In genomic region chr6:120531020-120531965, GRCm38 (mm10) we compare ENCODE assay signal across 8 mouse cellular contexts. TPM values are rescaled to one million over a fixed set of nuclear protein-coding genes. Genes with fewer than 3 reads are reported as not detected.
DNase-seq lines count a peak whose midpoint lies in the region; ATAC-seq and TF ChIP-seq lines count a peak whose summit lies in the region.

TSS of gene Hdhd5 (minus strand) at chr6:120531319.

- H3K9ac ChIP-seq in kidney, embryonic 15.5 days: peak within 1 kb of the TSS; percentile 82

- H3K4me2 ChIP-seq in kidney, embryonic 15.5 days: peak within 1 kb of the TSS; percentile 76

- H3K27ac ChIP-seq in bone marrow macrophage, adult 2 months (ENCODE audit: insufficient read depth, low read depth, low read length): peak within 1 kb of the TSS; percentile 28; the same call in 1 of the 2 replicates
- H3K27ac ChIP-seq in embryonic fibroblast, embryonic 13.5 days (ENCODE audit: insufficient read depth, low read length): no peak within 1 kb of the TSS
- peak within 1 kb of the TSS; percentile 94 for H3K27ac ChIP-seq in heart, embryonic 10.5 days
- H3K27ac ChIP-seq in kidney, embryonic 15.5 days: peak within 1 kb of the TSS; percentile 59; the same call in 1 of the 2 replicates

- no peaks in the 10 kb centered on the region for H3K27me3 ChIP-seq in heart, embryonic 10.5 days (ENCODE audit: insufficient read depth, poor library complexity, severe bottlenecking)
- 0 out of 2 replicates have a peak, but pooled peaks cover 3% of the 10 kb centered on the region for H3K27me3 ChIP-seq in kidney, embryonic 15.5 days

- DNase-seq in A20 (ENCODE audit: low read depth, low spot score) (peak; percentile 95), liver (peak; percentile 93)
- peak; percentile 97 for DNase-seq in heart, embryonic 10.5 days (ENCODE audit: low spot score)
- DNase-seq in spleen, postnatal 4 days (ENCODE audit: low spot score in 2 of 2): peak; percentile 86 to 95

- H3K9me3 ChIP-seq in heart, embryonic 10.5 days: no peaks in the 10 kb centered on the region
- no peaks in the 10 kb centered on the region for H3K9me3 ChIP-seq in kidney, embryonic 15.5 days (replicated peaks)

- under 1% methylated on average over 75 of the region's 75 CpGs for WGBS in heart, embryonic 10.5 days
- WGBS in kidney, embryonic 15.5 days: under 1% methylated on average over 75 of the region's 75 CpGs

- TF ChIP-seq CTCF in bone marrow macrophage, adult 2 months (IDR thresholded peaks at IDR 0.05; ENCODE audit: low read depth, low read length): no peak
- no peak for TF ChIP-seq CTCF in embryonic fibroblast, embryonic 13.5 days (IDR thresholded peaks at IDR 0.05; ENCODE audit: borderline replicate concordance, insufficient read depth, low read length)

- peak within 1 kb of the TSS; percentile 94 for H3K4me3 ChIP-seq in bone marrow macrophage, adult 2 months (ENCODE audit: insufficient read depth, low read length)
- peak within 1 kb of the TSS; percentile 64 for H3K4me3 ChIP-seq in embryonic fibroblast, embryonic 13.5 days (ENCODE audit: insufficient read depth, low read length)
- peak within 1 kb of the TSS; percentile 94 for H3K4me3 ChIP-seq in heart, embryonic 10.5 days
- H3K4me3 ChIP-seq in kidney, embryonic 15.5 days (replicated peaks): peak within 1 kb of the TSS; percentile 91

- peak; percentile 99 for ATAC-seq in kidney, embryonic 15.5 days (replicated peaks; ENCODE audit: low FRiP score)
- peak; percentile 94 for ATAC-seq in monocyte, adult 5-6 weeks (replicated peaks; ENCODE audit: insufficient number of reproducible peaks, low FRiP score, low TSS enrichment, poor library complexity, severe bottlenecking)

- peaks cover 4% of the 10 kb centered on the region; the same call in 1 of the 2 replicates for H3K4me1 ChIP-seq in bone marrow macrophage, adult 2 months (ENCODE audit: control insufficient read depth, insufficient read depth, low read length)
- no peaks in the 10 kb centered on the region for H3K4me1 ChIP-seq in embryonic fibroblast, embryonic 13.5 days (ENCODE audit: control insufficient read depth, insufficient read depth, low read length)
- peaks cover 12% of the 10 kb centered on the region for H3K4me1 ChIP-seq in heart, embryonic 10.5 days
- peaks cover 19% of the 10 kb centered on the region for H3K4me1 ChIP-seq in kidney, embryonic 15.5 days

- peak; percentile 86; the same call in 1 of the 2 replicates for TF ChIP-seq POLR2A in bone marrow macrophage, adult 2 months (IDR thresholded peaks at IDR 0.05; ENCODE audit: borderline replicate concordance, low read depth, low read length)
- TF ChIP-seq POLR2A in embryonic fibroblast, embryonic 13.5 days (IDR thresholded peaks at IDR 0.05; ENCODE audit: low read depth, low read length): peak; percentile 93

- peaks cover 8% of the 10 kb centered on the region; the same call in 1 of the 2 replicates for H3K36me3 ChIP-seq in heart, embryonic 10.5 days
- 0 out of 2 replicates have a peak, but pooled peaks cover 7% of the 10 kb centered on the region for H3K36me3 ChIP-seq in kidney, embryonic 15.5 days

RNA-seq across cellular contexts. Expression of gene Hdhd5, which starts in this region (rescaled TPM):
- polyA plus RNA-seq in bone marrow macrophage, adult 2 months (2012; ENCODE audit: insufficient read depth, insufficient read length, missing spikeins): 8.5 and 10.5 TPM in 2 replicates
- polyA plus RNA-seq in embryonic fibroblast, embryonic 13.5 days (2011; ENCODE audit: insufficient read length, low read depth, missing spikeins): 8.5 and 10.9 TPM in 2 replicates
- polyA plus RNA-seq in heart, embryonic 10.5 days (2016; fragmentation: Nextera tagmentation; extraction: Ambion mirVana): 20.5 and 20.6 TPM in 2 replicates
- polyA plus RNA-seq in kidney, embryonic 15.5 days (2015; fragmentation: Nextera tagmentation; extraction: Ambion mirVana): 19.4 and 19.8 TPM in 2 replicates
- 31.1 to 77.0 TPM (median 45.3 TPM) in 3 replicates for total RNA-seq in monocyte, adult 5-6 weeks (2017)
